8 mouse cellular contexts compared by ENCODE assay signal in genomic region chr7:28959505-28960045, GRCm38 (mm10). TPM values are rescaled to one million over a fixed set of nuclear protein-coding genes. Genes with fewer than 3 reads are reported as not detected.
DNase-seq lines count a peak whose midpoint lies in the region; ATAC-seq lines count a peak whose summit lies in the region.

No protein-coding gene starts in this region.

- H3K36me3 ChIP-seq in heart, embryonic 12.5 days, result peaks cover 3% of the 10 kb centered on the region; the same call in 1 of the 2 replicates
- no peaks in the 10 kb centered on the region for H3K36me3 ChIP-seq in embryonic facial prominence, embryonic 12.5 days
- H3K36me3 ChIP-seq in limb, embryonic 11.5 days (ENCODE audit: control insufficient read depth, insufficient read depth, low read length), result no peaks in the 10 kb centered on the region
- no peaks in the 10 kb centered on the region for H3K36me3 ChIP-seq in midbrain, embryonic 14.5 days (ENCODE audit: control insufficient read depth, insufficient read depth, low read length)

- ATAC-seq in heart, embryonic 12.5 days (ENCODE audit: insufficient number of reproducible peaks, low FRiP score), result no peak
- no peak for ATAC-seq in embryonic facial prominence, embryonic 12.5 days (ENCODE audit: insufficient number of reproducible peaks, insufficient read depth, low FRiP score, low TSS enrichment)
- ATAC-seq in limb, embryonic 11.5 days (ENCODE audit: insufficient number of reproducible peaks, low FRiP score, low TSS enrichment, low read depth), result no peak
- ATAC-seq in midbrain, embryonic 14.5 days (ENCODE audit: low FRiP score, low TSS enrichment), result no peak

- peak overlapping the region; percentile 85 for H3K27ac ChIP-seq in heart, embryonic 12.5 days (ENCODE audit: poor library complexity, severe bottlenecking)
- peak overlapping the region; percentile 48; the same call in 1 of the 2 replicates for H3K27ac ChIP-seq in embryonic facial prominence, embryonic 12.5 days
- no peak overlapping the region for H3K27ac ChIP-seq in limb, embryonic 11.5 days (replicated peaks; ENCODE audit: low read depth, low read length)
- H3K27ac ChIP-seq in midbrain, embryonic 14.5 days (replicated peaks; ENCODE audit: low read depth, low read length), result no peak overlapping the region

- no peak for DNase-seq in heart, postnatal 36 days
- no peak for DNase-seq in limb, embryonic 11.5 days (ENCODE audit: low spot score)
- DNase-seq in midbrain, embryonic 14.5 days, result no peak
- no peak for DNase-seq in adrenal gland, postnatal 25 days
- no peak for DNase-seq in layer of hippocampus, postnatal 36 days
- DNase-seq in urinary bladder, postnatal 25 days (ENCODE audit: low spot score), result no peak

- H3K9ac ChIP-seq in heart, embryonic 12.5 days, result peak overlapping the region; percentile 95
- peak overlapping the region; percentile 93; the same call in 1 of the 2 replicates for H3K9ac ChIP-seq in embryonic facial prominence, embryonic 12.5 days
- H3K9ac ChIP-seq in limb, embryonic 11.5 days (ENCODE audit: low read length), result peak overlapping the region; percentile 18; the same call in 1 of the 2 replicates
- H3K9ac ChIP-seq in midbrain, embryonic 14.5 days (replicated peaks; ENCODE audit: low read length), result peak overlapping the region; percentile 92; the same call in 1 of the 2 replicates

- H3K4me1 ChIP-seq in heart, embryonic 12.5 days (replicated peaks), result peaks cover 61% of the 10 kb centered on the region
- peaks cover 32% of the 10 kb centered on the region for H3K4me1 ChIP-seq in embryonic facial prominence, embryonic 12.5 days
- H3K4me1 ChIP-seq in limb, embryonic 11.5 days (ENCODE audit: control insufficient read depth, insufficient read depth, low read length), result peaks cover 28% of the 10 kb centered on the region
- peaks cover 24% of the 10 kb centered on the region for H3K4me1 ChIP-seq in midbrain, embryonic 14.5 days (ENCODE audit: control insufficient read depth, insufficient read depth, low read length)

- H3K9me3 ChIP-seq in heart, embryonic 12.5 days (replicated peaks), result no peaks in the 10 kb centered on the region
- no peaks in the 10 kb centered on the region for H3K9me3 ChIP-seq in embryonic facial prominence, embryonic 12.5 days
- H3K9me3 ChIP-seq in limb, embryonic 11.5 days (ENCODE audit: control insufficient read depth, low read length), result no peaks in the 10 kb centered on the region
- no peaks in the 10 kb centered on the region for H3K9me3 ChIP-seq in midbrain, embryonic 14.5 days (ENCODE audit: control insufficient read depth, low read length)

- peak overlapping the region; percentile 99 for H3K4me2 ChIP-seq in heart, embryonic 12.5 days
- H3K4me2 ChIP-seq in embryonic facial prominence, embryonic 12.5 days (replicated peaks), result peak overlapping the region; percentile 91
- peak overlapping the region; percentile 65 for H3K4me2 ChIP-seq in limb, embryonic 11.5 days (ENCODE audit: low read depth, severe bottlenecking)
- peak overlapping the region; percentile 88 for H3K4me2 ChIP-seq in midbrain, embryonic 14.5 days (ENCODE audit: low read length)

- WGBS in heart, embryonic 12.5 days, result 4% methylated on average over 6 of the region's 6 CpGs
- WGBS in embryonic facial prominence, embryonic 12.5 days, result 49% methylated on average over 6 of the region's 6 CpGs
- WGBS in limb, embryonic 11.5 days, result 51% methylated on average over 6 of the region's 6 CpGs
- 57% methylated on average over 6 of the region's 6 CpGs for WGBS in midbrain, embryonic 14.5 days

- H3K27me3 ChIP-seq in heart, embryonic 12.5 days (replicated peaks), result no peaks in the 10 kb centered on the region
- no peaks in the 10 kb centered on the region for H3K27me3 ChIP-seq in embryonic facial prominence, embryonic 12.5 days
- H3K27me3 ChIP-seq in limb, embryonic 11.5 days (ENCODE audit: control insufficient read depth, insufficient read depth, low read length), result no peaks in the 10 kb centered on the region
- H3K27me3 ChIP-seq in midbrain, embryonic 14.5 days (ENCODE audit: control insufficient read depth, insufficient read depth, low read length), result no peaks in the 10 kb centered on the region

- H3K4me3 ChIP-seq in heart, embryonic 12.5 days, result peak overlapping the region; percentile 79
- H3K4me3 ChIP-seq in embryonic facial prominence, embryonic 12.5 days, result peak overlapping the region; percentile 92
- H3K4me3 ChIP-seq in limb, embryonic 11.5 days (ENCODE audit: low read depth, low read length), result peak overlapping the region; percentile 89
- no peak overlapping the region; the same call in 1 of the 2 replicates for H3K4me3 ChIP-seq in midbrain, embryonic 14.5 days (replicated peaks; ENCODE audit: low read depth, low read length)

- intact Hi-C loops in heart, postnatal 36 days (cut with DNase I), result loop anchor here (2.0 to 5.0 kb wide), 4 partner anchors 15 to 162 kb away; no protein-coding TSS in a partner anchor

RNA-seq across cellular contexts. Expression of gene Actn4, which starts 2.6 kb away (rescaled TPM):
- 317 and 318 TPM in 2 replicates for polyA plus RNA-seq in heart, embryonic 12.5 days (2016; fragmentation: Nextera tagmentation; extraction: Ambion mirVana)
- total RNA-seq in heart, postnatal 36 days (2021), result 10 to 100 TPM; 69.4 to 81.8 TPM
- polyA plus RNA-seq in embryonic facial prominence, embryonic 12.5 days (2016; fragmentation: Nextera tagmentation; extraction: Ambion mirVana), result 233 and 253 TPM in 2 replicates
- polyA plus RNA-seq in limb, embryonic 11.5 days (2014; fragmentation: Nextera tagmentation; extraction: Ambion mirVana), result 208 and 213 TPM in 2 replicates
- polyA plus RNA-seq in midbrain, embryonic 14.5 days (2014; fragmentation: Nextera tagmentation; extraction: Ambion mirVana), result 102 and 118 TPM in 2 replicates
- total RNA-seq in adrenal gland, postnatal 25 days (2021), result 204 and 206 TPM in 2 replicates
- 100 to 1,000 TPM; 121 to 130 TPM for total RNA-seq in layer of hippocampus, postnatal 36 days (2021)

RNA-seq across cellular contexts. Expression of gene Eif3k, which starts 22.1 kb away (rescaled TPM):
- polyA plus RNA-seq in heart, embryonic 12.5 days (2016; fragmentation: Nextera tagmentation; extraction: Ambion mirVana), result 254 and 255 TPM in 2 replicates
- total RNA-seq in heart, postnatal 36 days (2021), result 100 to 1,000 TPM; 159 to 163 TPM
- polyA plus RNA-seq in embryonic facial prominence, embryonic 12.5 days (2016; fragmentation: Nextera tagmentation; extraction: Ambion mirVana), result 392 and 419 TPM in 2 replicates
- polyA plus RNA-seq in limb, embryonic 11.5 days (2014; fragmentation: Nextera tagmentation; extraction: Ambion mirVana), result 463 and 476 TPM in 2 replicates
- 320 and 343 TPM in 2 replicates for polyA plus RNA-seq in midbrain, embryonic 14.5 days (2014; fragmentation: Nextera tagmentation; extraction: Ambion mirVana)
- total RNA-seq in adrenal gland, postnatal 25 days (2021), result 222 and 254 TPM in 2 replicates
- total RNA-seq in layer of hippocampus, postnatal 36 days (2021), result 100 to 1,000 TPM; 190 to 196 TPM

RNA-seq across cellular contexts. Expression of gene Map4k1, which starts 22.3 kb away (rescaled TPM):
- polyA plus RNA-seq in heart, embryonic 12.5 days (2016; fragmentation: Nextera tagmentation; extraction: Ambion mirVana), result 5.8 and 6.5 TPM in 2 replicates
- under 1 TPM; 0.61 to 0.81 TPM for total RNA-seq in heart, postnatal 36 days (2021)
- polyA plus RNA-seq in embryonic facial prominence, embryonic 12.5 days (2016; fragmentation: Nextera tagmentation; extraction: Ambion mirVana), result 6.7 and 9.3 TPM in 2 replicates
- 10.5 and 12.1 TPM in 2 replicates for polyA plus RNA-seq in limb, embryonic 11.5 days (2014; fragmentation: Nextera tagmentation; extraction: Ambion mirVana)
- 5.5 and 10.2 TPM in 2 replicates for polyA plus RNA-seq in midbrain, embryonic 14.5 days (2014; fragmentation: Nextera tagmentation; extraction: Ambion mirVana)
- 1.1 and 1.4 TPM in 2 replicates for total RNA-seq in adrenal gland, postnatal 25 days (2021)
- total RNA-seq in layer of hippocampus, postnatal 36 days (2021), result 1 to 10 TPM; 1.7 to 1.9 TPM

Comparison
In these comparisons a context has a peak if more than half of its experiments do, and no peak if none do; other contexts are left out.
1. H3K27ac ChIP-seq: peak in heart, embryonic 12.5 days (single experiment) and embryonic facial prominence, embryonic 12.5 days (single experiment); none in limb, embryonic 11.5 days (single experiment) and midbrain, embryonic 14.5 days (single experiment).
2. H3K9ac ChIP-seq: peak in every context shown above with its lines; median percentile 95 in heart, embryonic 12.5 days; 93 in embryonic facial prominence, embryonic 12.5 days; 92 in midbrain, embryonic 14.5 days; 18 in limb, embryonic 11.5 days.
3. Peak in every context shown above with its lines, with median percentiles within 50 percentile points of each other: H3K4me2 ChIP-seq.